Mouse (Mus musculus) 3T3-L1 (cell line): ENCODE measurements around the gene Pold1.
A peak's percentile ranks its signal among the peaks of the same experiment; 100 is the strongest.

Experiments used
- DNase-seq: peaks from one replicate; pipeline ENCODE4 v3.0.0-alpha.2; 2015; ENCODE audit warnings: low read depth, low spot score

Pold1 gene

DNA sequence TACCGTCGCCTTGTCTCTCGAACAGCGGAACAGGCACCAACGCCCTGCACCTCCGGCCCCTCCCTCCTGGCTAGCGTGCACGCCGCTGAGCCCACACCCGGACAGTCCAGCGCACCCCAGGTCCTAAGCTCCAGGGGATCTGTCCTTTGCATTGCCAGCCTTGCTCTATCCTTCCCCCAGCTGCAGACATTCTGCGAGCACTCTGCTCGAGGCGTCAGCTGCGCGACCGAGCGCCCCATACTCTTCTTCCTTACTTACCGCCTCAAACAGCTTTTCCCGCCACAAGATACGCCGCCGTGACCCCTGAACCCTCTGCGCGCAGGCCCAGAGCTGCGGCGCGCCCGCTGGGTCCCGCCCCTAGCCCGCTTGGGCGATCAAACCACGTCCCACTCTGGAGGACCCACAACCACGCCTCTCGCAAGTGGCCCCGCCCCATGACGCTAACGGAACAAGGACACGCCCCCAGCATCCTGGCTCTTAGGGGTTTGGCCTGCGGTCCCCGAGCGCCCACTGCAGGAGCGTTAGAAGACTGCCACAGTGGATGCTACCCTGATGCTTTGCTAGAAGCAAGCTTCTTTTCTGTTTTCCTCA lies at the start of gene Pold1:
Pold1 (minus strand) TSS at position 353 of the 591 bp plus-strand sequence.
- peak; percentile 98 for DNase-seq

DNA sequence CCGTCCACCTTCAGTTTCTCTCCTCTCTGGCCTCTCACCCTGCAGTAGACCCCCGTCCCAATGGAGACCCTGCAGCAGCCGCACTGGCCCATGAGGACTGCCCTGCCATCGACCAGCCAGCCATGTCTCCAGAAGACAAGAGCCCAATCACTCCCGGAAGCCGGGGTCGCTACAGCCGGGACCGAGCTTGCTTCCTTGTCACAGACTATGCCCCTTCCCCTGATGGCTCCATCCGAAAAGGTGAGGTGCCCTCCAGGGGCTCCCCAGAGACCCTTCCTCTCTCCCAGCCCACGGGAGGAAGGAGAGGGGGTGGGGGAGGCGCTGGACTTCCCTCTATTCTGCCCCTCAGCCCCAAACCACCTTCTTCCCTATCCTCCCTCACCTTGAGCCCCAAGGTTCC lies 49.7 kb upstream of the Pold1 start:
- DNase-seq: no peak

DNA sequence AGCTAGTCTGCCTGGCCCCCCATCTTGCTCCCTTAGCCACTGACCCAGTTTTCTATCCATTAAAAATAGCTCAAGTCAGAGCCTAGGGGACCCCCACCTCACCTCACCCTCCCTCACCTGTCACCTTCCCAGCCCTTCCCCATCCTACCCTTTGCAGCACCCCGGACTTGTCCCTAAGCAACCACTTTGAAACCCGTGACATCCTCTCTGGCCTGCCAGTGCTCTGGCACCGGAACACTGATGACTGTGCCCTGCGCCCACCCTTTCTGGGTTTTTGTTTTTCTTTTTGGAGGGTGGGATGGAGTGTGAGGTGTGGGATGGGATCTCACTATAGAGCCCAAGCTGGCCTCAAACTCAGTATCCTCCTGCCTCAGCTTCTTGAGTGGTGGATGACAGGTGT lies 49.0 kb upstream of the Pold1 start:
- DNase-seq: no peak

DNA sequence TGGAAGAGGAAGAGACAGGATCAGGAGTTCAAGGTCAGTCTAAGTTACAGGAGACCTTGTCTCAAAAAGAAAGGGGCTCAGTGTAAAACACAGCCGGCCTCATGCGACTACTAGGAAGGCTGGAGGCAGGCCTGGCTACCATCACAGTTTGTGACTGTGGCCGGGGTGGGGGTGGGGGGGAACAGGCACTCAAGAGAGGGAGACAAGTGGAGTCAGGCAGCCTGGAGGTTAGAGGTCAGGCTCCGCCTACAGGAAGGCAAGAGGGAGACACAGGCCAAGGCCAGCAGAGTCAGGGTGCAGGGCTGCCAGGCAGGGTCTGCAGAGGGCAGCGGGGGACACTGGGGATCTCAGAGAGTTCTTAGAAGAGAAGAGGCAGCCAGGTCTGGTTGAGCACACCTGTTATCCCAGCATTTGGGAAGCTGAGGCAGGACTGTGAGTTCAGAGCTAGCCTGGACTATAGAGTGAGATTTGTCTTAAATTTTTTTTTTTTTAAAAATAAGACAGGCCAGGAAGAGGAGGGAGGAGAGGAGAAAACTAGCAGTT lies 48.4 kb upstream of the Pold1 start:
- no peak for DNase-seq

DNA sequence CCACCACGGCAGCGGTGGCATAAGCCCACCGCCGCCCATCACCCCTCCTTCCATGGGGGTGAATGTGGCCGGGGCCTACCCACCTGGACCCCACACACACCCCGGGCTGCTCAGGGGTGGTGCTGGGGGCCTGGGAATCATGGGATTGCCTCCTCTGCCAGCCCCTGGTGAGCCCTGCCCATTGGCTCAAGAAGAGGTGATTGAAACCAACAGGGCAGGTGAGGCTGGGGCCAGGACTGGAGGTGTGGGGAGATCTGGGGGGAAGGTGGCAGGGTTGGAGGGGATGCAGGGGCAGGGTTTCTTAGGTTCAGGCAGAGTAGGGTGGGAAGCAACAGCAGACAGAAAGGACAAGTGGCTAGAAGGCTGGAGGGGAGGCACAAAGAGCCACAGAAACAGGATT lies 47.4 kb upstream of the Pold1 start:
- no peak for DNase-seq

DNA sequence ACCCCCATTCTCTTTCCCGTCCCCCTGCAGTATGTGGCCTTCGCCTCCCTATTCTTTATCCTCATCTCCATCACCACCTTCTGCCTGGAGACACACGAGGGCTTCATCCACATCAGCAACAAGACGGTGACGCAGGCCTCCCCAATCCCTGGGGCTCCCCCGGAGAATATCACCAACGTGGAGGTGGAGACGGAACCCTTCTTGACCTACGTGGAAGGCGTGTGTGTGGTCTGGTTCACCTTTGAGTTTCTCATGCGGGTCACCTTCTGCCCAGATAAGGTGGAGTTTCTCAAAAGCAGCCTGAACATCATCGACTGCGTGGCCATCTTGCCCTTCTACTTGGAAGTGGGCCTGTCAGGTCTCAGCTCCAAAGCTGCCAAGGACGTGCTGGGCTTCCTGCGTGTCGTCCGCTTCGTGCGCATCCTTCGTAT lies 46.5 kb upstream of the Pold1 start:
- no peak for DNase-seq

DNA sequence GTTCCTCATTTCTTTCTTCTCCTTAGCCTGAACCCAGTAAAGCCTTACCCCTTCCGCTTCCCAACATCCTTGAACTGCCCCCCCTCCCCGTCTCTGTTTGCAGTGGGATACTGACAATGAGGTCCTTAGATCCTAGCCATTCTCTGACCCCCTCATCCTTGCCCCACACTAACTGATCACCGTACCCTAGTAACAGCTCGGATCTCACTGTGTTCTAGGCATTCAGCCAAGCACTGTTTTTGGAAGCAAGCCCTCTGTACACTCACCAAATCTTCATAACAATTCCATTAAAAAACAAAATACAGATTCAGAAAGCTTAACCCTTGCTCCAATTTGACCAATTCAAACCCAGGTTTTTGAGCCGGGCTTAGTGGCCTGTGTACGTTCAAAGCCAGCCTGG lies 45.6 kb upstream of the Pold1 start:
- DNase-seq: peak; percentile 12

DNA sequence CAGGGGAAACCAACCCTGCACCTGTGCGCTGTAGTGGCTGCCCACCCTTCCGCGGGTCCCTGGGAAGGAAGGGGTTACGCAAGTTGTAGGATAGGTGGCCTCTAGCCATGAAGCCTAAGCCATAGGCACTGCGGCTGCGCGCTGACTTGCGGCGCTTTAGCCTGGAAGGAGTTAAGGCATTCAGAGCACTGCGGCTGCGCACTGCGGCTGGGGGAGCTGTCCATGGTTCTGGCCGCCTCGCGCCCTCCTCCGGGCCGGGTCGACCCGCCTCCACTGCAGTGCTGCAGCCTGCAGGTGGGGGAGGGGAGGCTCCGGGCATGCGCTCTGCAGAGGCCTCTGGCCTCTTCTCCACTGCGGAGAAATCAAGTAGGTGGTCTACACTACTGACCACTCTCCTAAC lies 45.1 kb upstream of the Pold1 start:
- DNase-seq: no peak

DNA sequence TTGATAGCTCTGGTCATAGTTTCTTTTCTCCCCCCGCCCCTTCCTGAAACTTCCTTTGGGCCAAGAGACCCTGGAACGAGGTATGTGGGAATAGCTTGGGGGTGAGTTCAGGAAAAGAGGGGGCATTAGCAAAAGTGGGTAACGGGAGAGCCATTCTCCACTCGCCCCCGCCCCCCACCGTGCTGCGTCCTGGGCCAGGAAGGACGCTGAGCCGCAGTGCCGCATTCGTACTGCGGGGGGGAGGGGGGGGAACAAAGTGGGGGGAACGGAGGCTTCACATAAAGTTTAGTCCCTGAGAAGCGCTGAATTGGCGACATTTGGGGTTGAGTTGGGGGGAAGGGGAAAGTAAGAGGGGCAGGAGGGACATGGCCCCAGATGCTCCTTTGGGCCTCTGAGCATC lies 44.4 kb upstream of the Pold1 start:
- no peak for DNase-seq

DNA sequence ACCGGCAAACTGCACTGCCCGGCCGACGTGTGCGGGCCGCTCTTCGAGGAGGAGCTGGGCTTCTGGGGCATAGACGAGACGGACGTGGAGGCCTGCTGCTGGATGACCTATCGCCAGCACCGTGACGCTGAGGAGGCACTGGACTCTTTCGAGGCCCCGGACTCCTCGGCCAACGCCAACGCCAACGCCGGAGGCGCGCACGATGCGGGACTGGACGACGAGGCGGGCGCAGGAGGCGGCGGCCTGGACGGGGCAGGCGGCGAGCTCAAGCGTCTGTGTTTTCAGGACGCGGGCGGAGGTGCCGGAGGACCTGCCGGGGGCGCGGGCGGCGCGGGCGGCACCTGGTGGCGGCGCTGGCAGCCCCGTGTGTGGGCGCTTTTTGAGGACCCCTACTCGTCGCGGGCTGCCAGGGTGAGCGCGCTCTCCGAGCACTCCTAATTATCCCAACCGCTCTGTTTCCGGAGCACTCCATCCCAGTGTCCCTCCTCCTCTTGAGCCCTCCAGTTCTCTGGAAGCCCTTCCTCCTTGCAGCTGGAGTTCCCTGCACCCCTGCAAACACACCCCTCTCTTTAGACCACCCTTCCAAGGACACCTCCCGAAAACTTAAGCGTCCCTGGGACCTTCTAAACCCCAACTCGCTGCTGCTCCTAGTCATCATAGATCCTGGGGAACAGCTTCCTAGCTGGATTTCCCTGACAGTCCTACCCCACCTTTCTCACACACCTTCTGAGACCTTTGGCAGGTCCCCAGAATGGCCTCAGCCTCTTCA lies 42.9 kb upstream of the Pold1 start:
- DNase-seq: no peak

DNA sequence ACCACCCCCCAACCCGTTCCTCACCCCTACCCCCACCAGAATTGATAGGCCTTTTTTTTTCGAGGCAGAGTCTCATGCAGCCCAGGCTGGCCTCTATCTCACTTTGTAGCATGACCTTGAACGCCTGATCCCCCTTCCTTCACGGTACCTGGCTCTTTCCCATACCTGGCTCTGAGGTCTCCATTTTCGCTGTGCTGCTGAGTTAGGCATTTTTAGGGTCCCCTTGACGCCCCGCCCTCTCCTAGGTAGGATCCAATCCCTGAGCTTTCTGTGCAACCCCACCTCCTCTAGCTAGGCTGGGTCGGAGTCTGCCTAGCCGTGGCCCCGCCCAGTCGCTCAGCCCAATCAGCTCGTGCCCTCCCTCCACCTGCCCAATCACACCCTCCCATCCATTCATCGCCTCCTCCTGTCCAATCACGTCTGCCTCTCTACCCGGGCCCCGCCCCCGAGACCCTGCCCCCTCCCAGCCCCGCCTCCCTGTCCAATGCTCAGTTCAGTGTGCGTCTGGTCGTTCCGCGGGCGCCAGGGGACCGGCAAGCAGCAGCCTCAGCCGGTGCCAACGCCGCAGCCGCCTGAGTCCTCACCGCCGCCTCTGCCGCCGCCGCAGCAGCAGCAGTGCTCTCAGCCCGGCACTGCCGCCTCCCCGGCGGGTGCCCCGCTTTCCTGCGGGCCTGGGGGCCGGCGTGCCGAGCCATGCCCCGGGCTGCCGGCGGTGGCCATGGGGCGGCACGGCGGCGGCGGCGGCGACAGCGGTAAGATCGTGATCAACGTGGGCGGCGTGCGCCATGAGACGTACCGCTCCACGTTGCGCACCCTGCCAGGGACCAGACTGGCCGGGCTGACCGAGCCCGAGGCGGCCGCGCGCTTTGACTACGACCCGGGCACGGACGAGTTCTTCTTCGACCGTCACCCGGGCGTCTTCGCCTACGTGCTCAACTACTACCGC lies 42.0 kb upstream of the Pold1 start, which contains the start of gene Kcnc3:
Kcnc3 (plus strand) TSS at position 263 of the 946 bp plus-strand sequence.
- no peak for DNase-seq

DNA sequence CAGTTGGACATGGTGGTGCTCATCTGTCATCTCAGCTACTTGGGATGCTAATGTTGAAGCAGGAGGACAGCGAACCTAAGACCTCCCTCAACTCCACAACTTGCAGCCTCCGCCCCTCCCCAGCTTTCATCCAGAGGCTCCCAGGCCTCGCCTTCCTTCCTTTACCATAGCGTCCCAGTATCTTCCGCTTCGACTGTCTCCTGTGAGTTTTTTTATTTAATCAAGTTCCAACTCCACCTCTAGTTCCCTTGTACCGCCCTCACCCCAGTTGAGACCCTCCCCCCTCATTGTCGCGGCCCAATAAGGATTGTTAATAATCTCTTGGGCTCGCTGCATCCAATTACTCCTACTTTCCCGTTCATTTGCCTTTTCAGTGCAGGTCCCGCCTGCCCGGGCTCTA lies 41.3 kb upstream of the Pold1 start:
- no peak for DNase-seq

DNA sequence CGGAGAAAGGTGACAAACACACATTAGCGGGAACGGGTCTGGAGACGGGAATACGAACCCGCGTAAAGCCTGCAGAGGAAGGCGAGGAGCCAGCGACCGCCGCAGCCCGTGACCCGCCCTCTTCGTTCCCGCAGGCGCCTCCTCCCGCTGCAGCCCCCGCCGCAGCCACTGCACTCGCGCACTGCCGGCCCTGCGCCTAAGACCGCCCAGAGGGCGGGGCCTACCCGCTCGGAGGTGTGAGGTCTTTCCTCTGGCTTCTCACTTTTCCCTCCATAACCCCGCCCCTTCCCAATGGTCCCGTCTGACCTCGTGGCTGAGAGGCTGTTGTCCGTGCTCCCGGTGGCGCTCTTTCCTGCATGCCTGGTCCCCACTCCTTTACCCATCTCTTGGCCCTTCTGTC lies 40.5 kb upstream of the Pold1 start:
- DNase-seq: no peak

DNA sequence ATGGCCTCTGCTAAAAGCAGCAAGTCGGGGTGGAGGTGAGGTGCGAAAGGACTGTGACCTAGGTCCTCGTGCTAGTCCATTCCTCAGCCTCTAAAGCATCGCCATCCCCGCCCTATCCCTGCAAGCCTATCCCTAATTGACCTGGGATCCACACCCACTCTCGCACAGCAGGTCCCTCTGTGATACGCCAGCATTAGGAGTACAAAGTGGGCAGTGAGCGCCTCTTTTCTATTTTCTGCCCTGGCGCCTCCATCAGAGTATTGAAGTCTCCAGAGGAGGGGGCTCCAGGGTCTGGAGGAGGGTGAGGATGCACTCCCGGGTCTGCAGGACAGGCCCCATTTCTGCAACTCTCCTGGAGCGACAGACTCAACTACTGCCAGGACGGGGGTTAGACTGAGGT lies 39.7 kb upstream of the Pold1 start:
- DNase-seq: no peak

DNA sequence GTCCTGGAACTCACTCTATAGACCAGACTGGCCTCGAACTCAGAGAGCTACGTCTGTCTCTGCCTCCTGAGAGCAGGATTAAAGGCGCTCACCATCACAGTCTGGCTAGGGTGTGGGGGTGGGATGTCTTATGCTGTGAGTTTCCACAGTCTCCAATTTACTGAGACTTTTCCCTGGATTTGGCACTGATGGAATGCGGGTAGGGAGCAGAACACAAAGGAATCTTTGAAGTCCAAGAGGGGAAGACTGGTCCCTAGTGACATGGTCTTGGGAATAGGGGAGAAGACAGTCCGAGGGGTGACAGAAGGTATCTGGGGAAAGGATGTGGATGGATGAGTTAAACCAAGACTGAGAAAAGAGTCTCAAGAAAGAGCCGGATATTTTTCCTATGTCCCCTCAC lies 39.0 kb upstream of the Pold1 start:
- DNase-seq: no peak

DNA sequence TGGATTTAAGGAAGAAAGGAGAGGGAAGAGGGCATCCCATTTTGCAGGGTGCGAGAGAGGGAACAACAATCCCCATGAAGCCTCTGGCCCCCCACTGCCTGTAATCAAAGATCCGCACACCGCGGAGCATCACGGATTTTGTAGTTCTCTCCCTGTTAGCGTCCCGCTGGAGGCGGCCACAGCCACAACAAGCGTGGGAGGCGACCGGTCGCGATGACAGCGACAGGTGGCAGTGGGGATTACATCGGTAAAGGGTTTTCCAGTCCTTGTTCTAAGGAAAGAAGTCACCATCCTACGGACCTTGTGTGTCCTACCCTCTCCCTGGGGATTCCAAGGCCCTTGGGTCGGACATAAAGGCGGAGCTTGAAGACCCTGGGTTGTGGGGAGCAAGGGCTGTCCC lies 38.3 kb upstream of the Pold1 start:
- DNase-seq: no peak

DNA sequence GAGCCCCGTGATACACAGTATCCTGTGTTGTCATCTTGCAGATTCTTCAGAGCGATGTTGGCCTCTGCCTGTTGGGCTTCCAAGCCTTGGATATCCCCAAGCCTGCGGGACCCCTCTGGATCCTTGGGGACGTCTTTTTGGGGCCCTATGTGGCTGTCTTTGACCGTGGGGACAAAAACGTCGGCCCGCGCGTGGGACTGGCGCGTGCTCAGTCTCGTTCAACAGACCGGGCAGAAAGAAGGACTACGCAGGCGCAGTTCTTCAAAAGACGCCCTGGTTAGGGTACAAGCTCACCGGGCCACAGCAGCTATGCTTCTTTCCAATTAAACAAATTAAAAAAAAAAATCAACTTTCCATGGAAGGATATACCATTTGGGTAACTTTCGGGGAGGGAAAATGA lies 37.9 kb upstream of the Pold1 start:
- DNase-seq: no peak

DNA sequence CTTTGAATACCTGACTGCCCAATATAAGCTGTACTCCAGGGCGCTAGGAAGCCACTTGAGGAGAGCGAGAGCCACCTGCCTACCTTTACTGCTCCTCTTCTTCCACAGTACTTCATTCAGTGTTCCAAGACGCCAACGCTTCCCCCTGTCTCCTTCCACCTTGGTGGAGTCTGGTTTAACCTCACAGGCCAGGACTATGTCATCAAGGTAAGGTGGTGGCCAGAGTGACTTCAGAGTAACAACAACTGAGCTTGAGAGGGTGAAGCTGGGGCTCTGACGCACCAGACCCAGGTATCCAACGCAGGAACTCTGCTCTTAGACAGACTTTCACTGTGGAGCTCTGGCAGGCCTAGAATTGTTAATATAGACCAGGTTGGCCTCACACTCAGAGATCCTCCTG lies 37.0 kb upstream of the Pold1 start:
- DNase-seq: no peak

DNA sequence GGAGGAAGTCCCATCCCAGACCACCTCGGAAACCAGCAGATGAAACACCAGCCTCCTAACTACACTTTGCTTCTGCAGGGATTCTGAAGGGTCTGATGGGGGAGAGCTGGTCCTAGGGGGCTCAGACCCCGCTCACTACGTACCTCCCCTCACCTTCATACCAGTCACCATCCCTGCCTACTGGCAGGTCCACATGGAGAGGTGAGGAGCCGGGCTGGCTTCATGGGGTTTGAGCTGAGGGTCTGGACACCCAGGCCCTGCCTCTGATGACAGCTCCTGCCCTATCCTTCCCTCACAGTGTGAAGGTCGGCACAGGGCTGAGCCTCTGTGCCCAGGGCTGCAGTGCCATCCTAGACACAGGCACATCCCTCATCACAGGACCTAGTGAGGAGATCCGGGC lies 36.3 kb upstream of the Pold1 start:
- no peak for DNase-seq

DNA sequence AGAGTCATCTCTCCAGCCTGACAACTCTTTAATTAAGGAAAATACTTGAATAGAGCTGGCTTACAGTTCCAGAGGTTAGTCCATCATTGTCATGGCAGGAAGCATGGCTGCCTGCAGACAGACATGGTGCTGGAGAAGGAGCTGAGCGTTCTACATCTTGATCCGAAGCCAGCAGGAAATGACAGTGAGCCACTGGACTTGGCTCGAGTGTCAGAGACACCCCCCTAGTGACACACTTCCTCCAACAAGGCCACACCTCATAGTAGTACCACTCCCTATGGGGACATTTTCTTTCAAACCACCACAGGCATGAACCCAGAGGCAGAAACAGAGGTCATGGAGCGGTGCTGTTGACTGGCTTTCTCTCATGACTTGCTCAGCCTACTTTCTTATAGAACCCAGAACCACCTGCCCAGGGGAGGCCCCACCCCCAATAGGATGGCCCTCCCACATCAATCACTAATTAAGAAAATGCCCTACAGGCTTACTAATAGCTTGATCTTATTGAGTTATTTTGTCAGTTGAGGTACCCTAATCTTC lies 35.7 kb upstream of the Pold1 start:
- no peak for DNase-seq

DNA sequence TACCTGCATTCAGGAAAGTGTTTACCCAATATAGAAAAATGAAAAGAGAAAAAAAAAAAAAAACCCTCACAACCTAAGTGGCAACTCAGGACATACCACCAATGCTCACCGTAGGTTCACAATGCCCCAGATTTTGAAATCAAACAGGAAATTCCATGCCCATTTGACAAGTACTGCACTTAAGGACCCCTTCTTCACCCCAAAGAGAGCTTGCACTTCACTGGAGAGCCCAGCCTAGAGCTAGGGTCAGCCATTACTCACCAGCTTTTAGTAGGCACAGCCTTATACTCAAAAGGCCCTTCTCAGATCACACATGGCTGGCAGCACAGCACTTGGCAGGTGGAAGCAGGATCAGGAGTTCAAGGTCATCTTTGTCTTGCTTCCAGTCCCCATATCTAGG lies 34.5 kb upstream of the Pold1 start:
- no peak for DNase-seq

DNA sequence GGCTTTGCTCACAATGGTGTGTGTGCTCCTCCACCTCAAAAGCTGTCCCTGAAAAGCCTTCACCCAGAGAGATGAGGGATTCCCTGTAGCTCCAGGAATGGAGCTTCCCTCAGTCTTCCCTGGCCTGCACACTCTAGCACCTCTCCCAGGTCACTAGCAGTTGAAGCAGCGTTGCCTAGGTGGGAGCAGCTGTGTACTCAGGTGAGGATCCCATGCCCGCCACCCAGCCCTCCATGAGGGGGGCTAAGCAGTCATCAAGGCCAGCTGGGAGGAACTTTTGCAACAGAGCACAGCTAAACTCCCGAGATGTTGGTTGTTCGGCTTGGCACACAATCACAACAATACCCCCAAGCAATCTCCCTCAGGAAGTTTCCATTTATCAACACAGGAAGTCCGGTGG lies 34.1 kb upstream of the Pold1 start:
- DNase-seq: no peak
